Comparison of ENCODE assay signal across 22 mouse cellular contexts in the genomic region with DNA sequence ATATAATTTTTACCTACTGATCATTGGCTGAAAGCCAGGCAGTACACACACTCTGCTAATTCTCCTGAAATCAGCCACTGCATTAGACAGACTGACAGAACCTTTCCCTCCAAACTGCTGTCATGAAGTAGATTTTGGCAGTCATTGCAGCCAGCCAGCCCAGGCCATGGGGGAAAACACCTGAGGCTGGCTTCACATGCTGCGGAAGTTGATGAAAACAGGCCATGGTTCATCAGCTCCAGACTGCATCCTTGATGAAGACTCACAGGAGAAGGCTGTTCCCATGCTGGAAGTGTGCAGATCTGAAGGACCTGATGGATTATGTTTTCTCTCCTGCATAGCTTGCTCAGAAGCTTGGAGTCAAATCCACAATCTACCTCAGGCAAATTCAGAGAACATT.
A peak's percentile ranks its signal among the peaks of the same experiment; 100 is the strongest.
DNase-seq lines count a peak whose midpoint lies in the region; ATAC-seq lines count a peak whose summit lies in the region.
"Had no signal": no experiment of that assay in that cellular context is flagged by ENCODE, and none has a peak within 500 bp of the region (broad histone marks: within the 10 kb centered on the region; RNA-seq: fewer than 3 reads in every experiment).

No protein-coding gene starts in this region.

- H3K4me2 ChIP-seq in heart, embryonic 13.5 days: no peak overlapping the region
- H3K4me2 ChIP-seq in limb, embryonic 11.5 days (ENCODE audit: low read depth, severe bottlenecking): no peak overlapping the region
- H3K4me2 ChIP-seq in embryonic facial prominence, embryonic 14.5 days (ENCODE audit: low read depth, low read length): no peak overlapping the region
- H3K4me2 ChIP-seq: forebrain, embryonic 12.5 days; hindbrain, embryonic 12.5 days had no signal

- no peak for DNase-seq in heart, adult 11 months
- DNase-seq in limb, embryonic 11.5 days (ENCODE audit: low spot score): no peak
- DNase-seq in limb, embryonic 10.5 days (ENCODE audit: low spot score): no peak
- peak; percentile 45 for DNase-seq in embryonic facial prominence, embryonic 14.5 days (ENCODE audit: low spot score)
- DNase-seq in adrenal gland, adult (ENCODE audit: inconsistent age in 2 of 2, low spot score in 1 of 2): no peak
- DNase-seq: adrenal gland, adult 2 months; adrenal gland, postnatal 25 days; B cell, adult 2 months; cerebellum, adult 8-10 months; cerebellum, postnatal 36 days; gastrocnemius, postnatal 10 days; heart, adult 2 months; kidney, adult 8-10 months had no signal

- no peak overlapping the region for H3K9ac ChIP-seq in heart, embryonic 13.5 days
- H3K9ac ChIP-seq in limb, embryonic 11.5 days (ENCODE audit: low read length): no peak overlapping the region
- H3K9ac ChIP-seq in embryonic facial prominence, embryonic 14.5 days (ENCODE audit: low read depth, low read length): no peak overlapping the region
- H3K9ac ChIP-seq: forebrain, embryonic 12.5 days; hindbrain, embryonic 12.5 days had no signal

- no peaks in the 10 kb centered on the region for H3K27me3 ChIP-seq in heart, embryonic 13.5 days (replicated peaks)
- H3K27me3 ChIP-seq in limb, embryonic 11.5 days (ENCODE audit: control insufficient read depth, insufficient read depth, low read length): no peaks in the 10 kb centered on the region
- no peaks in the 10 kb centered on the region for H3K27me3 ChIP-seq in limb, embryonic 10.5 days (ENCODE audit: low read depth, poor library complexity, severe bottlenecking)
- H3K27me3 ChIP-seq in embryonic facial prominence, embryonic 14.5 days (replicated peaks; ENCODE audit: control insufficient read depth, insufficient read depth, low read length): no peaks in the 10 kb centered on the region
- H3K27me3 ChIP-seq: hindbrain, embryonic 12.5 days had no signal

- H3K27ac ChIP-seq in heart, embryonic 13.5 days (replicated peaks): 0 out of 2 replicates have a peak overlapping the region, but pooled peaks have one; percentile 0
- no peak overlapping the region for H3K27ac ChIP-seq in limb, embryonic 11.5 days (replicated peaks; ENCODE audit: low read depth, low read length)
- no peak overlapping the region for H3K27ac ChIP-seq in limb, embryonic 10.5 days
- H3K27ac ChIP-seq in embryonic facial prominence, embryonic 14.5 days (replicated peaks; ENCODE audit: low read depth, low read length): no peak overlapping the region
- H3K27ac ChIP-seq: forebrain, embryonic 12.5 days; heart, adult 2 months; hindbrain, embryonic 12.5 days had no signal

- ATAC-seq in heart, embryonic 13.5 days (ENCODE audit: extremely low read depth, insufficient number of reproducible peaks, low FRiP score, low TSS enrichment): no peak
- 0 out of 2 replicates have a peak, but pooled peaks have one; percentile 35 for ATAC-seq in limb, embryonic 11.5 days (ENCODE audit: insufficient number of reproducible peaks, low FRiP score, low TSS enrichment, low read depth)
- no peak for ATAC-seq in embryonic facial prominence, embryonic 14.5 days (ENCODE audit: low read depth)
- ATAC-seq: activated CD4-positive, CD25-positive, alpha-beta regulatory T cell, adult 4 months; CD4-positive, CD25-positive, alpha-beta regulatory T cell, adult 4 months; forebrain, embryonic 16.5 days; inflammation-experienced regulatory T-cells, adult 6 months; intestine, postnatal 0 days; Patski had no signal

- peaks cover 13% of the 10 kb centered on the region for H3K4me1 ChIP-seq in heart, embryonic 13.5 days
- no peaks in the 10 kb centered on the region for H3K4me1 ChIP-seq in limb, embryonic 11.5 days (ENCODE audit: control insufficient read depth, insufficient read depth, low read length)
- no peaks in the 10 kb centered on the region for H3K4me1 ChIP-seq in limb, embryonic 10.5 days
- no peaks in the 10 kb centered on the region for H3K4me1 ChIP-seq in embryonic facial prominence, embryonic 14.5 days (ENCODE audit: control insufficient read depth, insufficient read depth, low read length)
- H3K4me1 ChIP-seq: forebrain, embryonic 12.5 days; hindbrain, embryonic 12.5 days had no signal

- no peaks in the 10 kb centered on the region for H3K36me3 ChIP-seq in heart, embryonic 13.5 days
- H3K36me3 ChIP-seq in limb, embryonic 11.5 days (ENCODE audit: control insufficient read depth, insufficient read depth, low read length): no peaks in the 10 kb centered on the region
- H3K36me3 ChIP-seq in limb, embryonic 10.5 days: no peaks in the 10 kb centered on the region
- H3K36me3 ChIP-seq in embryonic facial prominence, embryonic 14.5 days (ENCODE audit: control insufficient read depth, insufficient read depth, low read length): no peaks in the 10 kb centered on the region
- H3K36me3 ChIP-seq: forebrain, embryonic 12.5 days; hindbrain, embryonic 12.5 days had no signal

- H3K9me3 ChIP-seq in heart, embryonic 13.5 days: no peaks in the 10 kb centered on the region
- H3K9me3 ChIP-seq in limb, embryonic 11.5 days (ENCODE audit: control insufficient read depth, low read length): no peaks in the 10 kb centered on the region
- no peaks in the 10 kb centered on the region for H3K9me3 ChIP-seq in limb, embryonic 10.5 days (replicated peaks)
- H3K9me3 ChIP-seq in embryonic facial prominence, embryonic 14.5 days (ENCODE audit: control insufficient read depth, low read length): no peaks in the 10 kb centered on the region
- H3K9me3 ChIP-seq: forebrain, embryonic 12.5 days; hindbrain, embryonic 12.5 days had no signal

- WGBS in heart, embryonic 13.5 days: 64% methylated on average over 1 of the region's 1 CpGs
- WGBS in limb, embryonic 11.5 days: 79% methylated on average over 1 of the region's 1 CpGs
- 92% methylated on average over 1 of the region's 1 CpGs for WGBS in limb, embryonic 10.5 days
- WGBS in embryonic facial prominence, embryonic 14.5 days: 59% methylated on average over 1 of the region's 1 CpGs

- no peak overlapping the region for H3K4me3 ChIP-seq in heart, embryonic 13.5 days
- H3K4me3 ChIP-seq in limb, embryonic 11.5 days (ENCODE audit: low read depth, low read length): no peak overlapping the region
- no peak overlapping the region for H3K4me3 ChIP-seq in limb, embryonic 10.5 days
- no peak overlapping the region for H3K4me3 ChIP-seq in embryonic facial prominence, embryonic 14.5 days (ENCODE audit: low read depth, low read length)
- H3K4me3 ChIP-seq: forebrain, embryonic 12.5 days; heart, adult 2 months; hindbrain, embryonic 12.5 days had no signal
